Comparison of ENCODE assay signal across 16 mouse cellular contexts in the genomic region with DNA sequence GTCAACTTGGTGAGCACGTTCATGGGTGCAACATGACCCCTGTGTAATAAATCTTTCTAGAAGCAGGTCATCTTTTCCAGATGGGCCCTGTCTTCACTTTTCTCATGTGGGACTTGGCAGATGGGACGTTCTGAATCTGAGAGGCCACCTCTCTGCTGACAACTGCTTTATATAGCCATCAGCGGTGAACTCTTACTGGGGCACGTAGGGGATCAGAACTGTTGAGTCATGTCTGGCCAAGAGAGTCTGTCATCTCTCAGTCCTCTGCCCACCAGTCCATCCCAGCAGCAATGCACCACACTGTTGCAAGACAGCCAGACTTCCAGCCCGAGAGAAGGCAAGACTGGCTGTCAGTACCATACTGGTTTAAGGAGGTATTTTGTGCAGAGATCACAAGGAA.
"Had no signal": no experiment of that assay in that cellular context is flagged by ENCODE, and none has a peak within 500 bp of the region (broad histone marks: within the 10 kb centered on the region; RNA-seq: fewer than 3 reads in every experiment).

No protein-coding gene starts in this region.

- H3K4me3 ChIP-seq: limb, embryonic 15.5 days; liver, embryonic 12.5 days; midbrain, embryonic 10.5 days; myocyte; neural tube, embryonic 15.5 days had no signal

- H3K9me3 ChIP-seq: limb, embryonic 15.5 days; liver, embryonic 12.5 days; midbrain, embryonic 10.5 days; neural tube, embryonic 15.5 days had no signal

- H3K4me2 ChIP-seq: limb, embryonic 15.5 days; liver, embryonic 12.5 days; lung, embryonic 14.5 days; neural tube, embryonic 15.5 days had no signal

- DNase-seq: kidney, postnatal 36 days; layer of hippocampus, adult 9-11 months; layer of hippocampus, postnatal 36 days; lung, postnatal 10 days; lung, postnatal 4 days; midbrain, embryonic 14.5 days; right cerebral cortex, adult 18-20 months; right cerebral cortex, postnatal 25 days; thymus, postnatal 4 days had no signal

- H3K9ac ChIP-seq: limb, embryonic 15.5 days; liver, embryonic 12.5 days; lung, embryonic 14.5 days; neural tube, embryonic 15.5 days had no signal

- H3K27me3 ChIP-seq: limb, embryonic 15.5 days; liver, embryonic 12.5 days; neural tube, embryonic 15.5 days had no signal

- H3K27ac ChIP-seq: limb, embryonic 15.5 days; liver, embryonic 12.5 days; midbrain, embryonic 10.5 days; neural tube, embryonic 15.5 days; stomach, postnatal 0 days had no signal

- H3K4me1 ChIP-seq: limb, embryonic 15.5 days; liver, embryonic 12.5 days; midbrain, embryonic 10.5 days; neural tube, embryonic 15.5 days had no signal

- ATAC-seq: liver, embryonic 12.5 days had no signal

- H3K36me3 ChIP-seq: limb, embryonic 15.5 days; liver, embryonic 12.5 days; midbrain, embryonic 10.5 days; neural tube, embryonic 15.5 days had no signal
